In genomic region chr1:151482497-151482896, GRCm38 (mm10) we compare ENCODE assay signal across 16 mouse cellular contexts.
"Had no signal": no experiment of that assay in that cellular context is flagged by ENCODE, and none has a peak within 500 bp of the region (broad histone marks: within the 10 kb centered on the region; RNA-seq: fewer than 3 reads in every experiment).

No protein-coding gene starts in this region.

- H3K27ac ChIP-seq: neural tube, embryonic 13.5 days; neural tube, embryonic 15.5 days; stomach, embryonic 15.5 days; stomach, postnatal 0 days had no signal

- H3K9ac ChIP-seq: neural tube, embryonic 13.5 days; neural tube, embryonic 15.5 days; stomach, embryonic 15.5 days had no signal

- DNase-seq: retina, postnatal 1 day; right cerebral cortex, adult 18-20 months; right cerebral cortex, postnatal 14 days; right cerebral cortex, postnatal 25 days; right cerebral cortex, postnatal 4 days; spleen, adult 18-20 months; thymus, adult 18-20 months; thymus, adult 2 months; thymus, postnatal 14 days; thymus, postnatal 25 days; thymus, postnatal 36 days; thymus, postnatal 4 days had no signal

- H3K9me3 ChIP-seq: neural tube, embryonic 13.5 days; neural tube, embryonic 15.5 days; stomach, embryonic 15.5 days had no signal

- H3K4me2 ChIP-seq: neural tube, embryonic 13.5 days; neural tube, embryonic 15.5 days; stomach, embryonic 15.5 days had no signal

- H3K4me1 ChIP-seq: stomach, embryonic 15.5 days had no signal

- H3K27me3 ChIP-seq: neural tube, embryonic 13.5 days; neural tube, embryonic 15.5 days; stomach, embryonic 15.5 days had no signal

- H3K4me3 ChIP-seq: neural tube, embryonic 13.5 days; neural tube, embryonic 15.5 days; stomach, embryonic 15.5 days had no signal
